10 mouse cellular contexts compared by ENCODE assay signal in genomic region chr19:57243191-57243590, GRCm38 (mm10).
DNase-seq lines count a peak whose midpoint lies in the region; ATAC-seq and TF ChIP-seq lines count a peak whose summit lies in the region.
"Had no signal": no experiment of that assay in that cellular context is flagged by ENCODE, and none has a peak within 500 bp of the region (broad histone marks: within the 10 kb centered on the region; RNA-seq: fewer than 3 reads in every experiment).

No protein-coding gene starts in this region.

- H3K27ac ChIP-seq in limb, embryonic 13.5 days, result no peak overlapping the region
- no peak overlapping the region for H3K27ac ChIP-seq in limb, embryonic 10.5 days
- no peak overlapping the region for H3K27ac ChIP-seq in bone marrow macrophage, adult 2 months (ENCODE audit: insufficient read depth, low read depth, low read length)
- no peak overlapping the region for H3K27ac ChIP-seq in forebrain, embryonic 16.5 days (ENCODE audit: low read length)

- 73% methylated on average over 12 of the region's 12 CpGs for WGBS in limb, embryonic 13.5 days
- 82% methylated on average over 12 of the region's 12 CpGs for WGBS in limb, embryonic 10.5 days
- WGBS in forebrain, embryonic 16.5 days, result 84% methylated on average over 12 of the region's 12 CpGs

- TF ChIP-seq POLR2A in bone marrow macrophage, adult 2 months (IDR thresholded peaks at IDR 0.05; ENCODE audit: borderline replicate concordance, low read depth, low read length), result no peak

- H3K4me1 ChIP-seq in limb, embryonic 13.5 days, result peaks cover 54% of the 10 kb centered on the region
- peaks cover 18% of the 10 kb centered on the region for H3K4me1 ChIP-seq in limb, embryonic 10.5 days
- 0 out of 2 replicates have a peak, but pooled peaks cover 2% of the 10 kb centered on the region for H3K4me1 ChIP-seq in bone marrow macrophage, adult 2 months (ENCODE audit: control insufficient read depth, insufficient read depth, low read length)
- H3K4me1 ChIP-seq in forebrain, embryonic 16.5 days (replicated peaks; ENCODE audit: control insufficient read depth, insufficient read depth, low read length), result peaks cover 23% of the 10 kb centered on the region

- no peak overlapping the region for H3K4me3 ChIP-seq in limb, embryonic 13.5 days
- no peak overlapping the region for H3K4me3 ChIP-seq in limb, embryonic 10.5 days
- peak overlapping the region; percentile 25 for H3K4me3 ChIP-seq in bone marrow macrophage, adult 2 months (ENCODE audit: insufficient read depth, low read length)
- H3K4me3 ChIP-seq in forebrain, embryonic 16.5 days (replicated peaks; ENCODE audit: low read length), result no peak overlapping the region

- peak; percentile 37 for DNase-seq in adrenal gland, adult 2 months
- no peak for DNase-seq in adrenal gland, postnatal 4 days (ENCODE audit: low spot score in 2 of 2)
- DNase-seq in limb, embryonic 10.5 days (ENCODE audit: low spot score), result no peak
- DNase-seq: gastrocnemius, postnatal 36 days had no signal

- no peak for TF ChIP-seq CTCF in bone marrow macrophage, adult 2 months (IDR thresholded peaks at IDR 0.05; ENCODE audit: low read depth, low read length)

- no peaks in the 10 kb centered on the region for H3K36me3 ChIP-seq in limb, embryonic 13.5 days
- H3K36me3 ChIP-seq in limb, embryonic 10.5 days, result no peaks in the 10 kb centered on the region
- H3K36me3 ChIP-seq in forebrain, embryonic 16.5 days (ENCODE audit: control insufficient read depth, insufficient read depth), result no peaks in the 10 kb centered on the region

- no peak for ATAC-seq in limb, embryonic 13.5 days (ENCODE audit: low FRiP score, low read depth)
- ATAC-seq in megakaryocyte-erythroid progenitor cell, adult 5-6 weeks (replicated peaks; ENCODE audit: low FRiP score, low TSS enrichment, poor library complexity, severe bottlenecking), result peak; percentile 92
- no peak for ATAC-seq in forebrain, embryonic 16.5 days
- no peak for ATAC-seq in activated CD4-positive, CD25-positive, alpha-beta regulatory T cell, adult 4 months

- H3K27me3 ChIP-seq in limb, embryonic 13.5 days, result 0 out of 2 replicates have a peak, but pooled peaks cover 6% of the 10 kb centered on the region
- H3K27me3 ChIP-seq in limb, embryonic 10.5 days (ENCODE audit: low read depth, poor library complexity, severe bottlenecking), result no peaks in the 10 kb centered on the region
- H3K27me3 ChIP-seq in forebrain, embryonic 16.5 days (replicated peaks; ENCODE audit: control insufficient read depth, insufficient read depth, low read length), result no peaks in the 10 kb centered on the region

- no peaks in the 10 kb centered on the region for H3K9me3 ChIP-seq in limb, embryonic 13.5 days
- H3K9me3 ChIP-seq in limb, embryonic 10.5 days (replicated peaks), result no peaks in the 10 kb centered on the region
- no peaks in the 10 kb centered on the region for H3K9me3 ChIP-seq in forebrain, embryonic 16.5 days (ENCODE audit: control insufficient read depth, low read length)

- H3K4me2 ChIP-seq in limb, embryonic 13.5 days (replicated peaks), result peak overlapping the region; percentile 20
- no peak overlapping the region for H3K4me2 ChIP-seq in forebrain, embryonic 16.5 days (ENCODE audit: low read length)
- H3K4me2 ChIP-seq: lung, embryonic 14.5 days had no signal

- no peak overlapping the region for H3K9ac ChIP-seq in limb, embryonic 13.5 days
- no peak overlapping the region for H3K9ac ChIP-seq in forebrain, embryonic 16.5 days (replicated peaks; ENCODE audit: low read depth, low read length)
- H3K9ac ChIP-seq: lung, embryonic 14.5 days had no signal
